Mouse (Mus musculus) forebrain, embryonic 12.5 days (tissue): ENCODE results near the gene Esyt2. TPM values are rescaled to one million over a fixed set of nuclear protein-coding genes. Genes with fewer than 3 reads are reported as not detected.
A peak's percentile ranks its signal among the peaks of the same experiment; 100 is the strongest.

Experiments
- ATAC-seq: fragments of 200-750 bp; cut with Nextera tagmentation; 2 replicates; pipeline ENCODE4 v1.8.0; 2017; ENCODE audit warnings: moderate TSS enrichment; ENCODE audit not compliant: low FRiP score
- H3K27ac ChIP-seq: fragments of 300-500 bp; sonication (generic); 2 replicates; pipeline ENCODE4 v1.5.1; 2016; ENCODE audit warnings: mild to moderate bottlenecking
- H3K27me3 ChIP-seq: fragments of 300-500 bp; sonication (generic); 2 replicates; pipeline ENCODE4 v1.6.1; 2016; ENCODE audit warnings: mild to moderate bottlenecking
- H3K36me3 ChIP-seq: fragments of 300-500 bp; sonication (generic); replicated peaks from 2 replicates; pipeline ENCODE4 v1.6.1; 2016; ENCODE audit warnings: mild to moderate bottlenecking
- H3K4me1 ChIP-seq: fragments of 300-500 bp; sonication (generic); 2 replicates; pipeline ENCODE4 v1.6.1; 2016
- H3K4me2 ChIP-seq: fragments of 300-500 bp; sonication (generic); 2 replicates; pipeline ENCODE4 v1.6.1; 2016; ENCODE audit warnings: mild to moderate bottlenecking, moderate library complexity
- H3K4me3 ChIP-seq: fragments of 300-500 bp; sonication (generic); replicated peaks from 2 replicates; pipeline ENCODE4 v1.5.1; 2016; ENCODE audit warnings: mild to moderate bottlenecking
- H3K9ac ChIP-seq: fragments of 300-500 bp; sonication (generic); 2 replicates; pipeline ENCODE4 v1.6.1; 2016; ENCODE audit warnings: mild to moderate bottlenecking
- H3K9me3 ChIP-seq: fragments of 300-500 bp; sonication (generic); 2 replicates; pipeline ENCODE4 v1.6.1; 2016
- WGBS: fragments of 180-500 bp; shearing (Covaris S2); methylation state at CpG from one replicate; pipeline ENCODE4 v1.1.7; 2016; 5-methylcytosine and 5-hydroxymethylcytosine counted together
- polyA plus RNA-seq: library from polyadenylated mRNA; unstranded; fragments of >200 nt; fragmentation: Nextera tagmentation; extraction: Ambion mirVana; gene quantifications from 2 replicates; pipeline ENCODE4 v1.2.1, GENCODE M21; 2016

Gene Esyt2
- polyA plus RNA-seq, 1 experiment from 2014 or later = 17.2 TPM

DNA sequence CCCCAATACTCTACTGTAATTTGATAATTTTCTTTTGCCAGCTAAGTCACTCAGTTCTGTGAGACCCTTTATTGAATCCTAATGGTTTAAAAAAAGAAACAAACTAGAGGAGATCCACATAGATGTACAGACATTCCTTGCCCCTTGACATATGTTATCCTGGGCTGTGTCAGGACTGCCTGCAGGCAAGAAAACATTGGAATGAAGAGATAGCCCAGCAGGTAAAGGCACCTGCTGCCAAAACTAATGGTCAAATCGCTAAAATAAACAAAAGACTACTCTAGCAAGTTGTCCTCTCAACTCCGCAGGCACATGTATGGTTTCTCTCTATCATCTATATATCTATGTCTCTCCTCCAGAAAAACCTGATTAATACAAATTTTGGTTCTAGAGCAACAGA is 102.1 kb downstream of the Esyt2 start:
- ATAC-seq = no peak
- no peak overlapping the region for H3K4me2 ChIP-seq
- no peaks in the 10 kb centered on the region for H3K9me3 ChIP-seq
- WGBS = 87% methylated on average over 2 of the region's 2 CpGs
- H3K9ac ChIP-seq = no peak overlapping the region
- no peak overlapping the region for H3K4me3 ChIP-seq
- no peak overlapping the region for H3K27ac ChIP-seq
- H3K36me3 ChIP-seq = no peaks in the 10 kb centered on the region
- H3K4me1 ChIP-seq = no peaks in the 10 kb centered on the region
- H3K27me3 ChIP-seq = no peaks in the 10 kb centered on the region

- Histone ChIP-seq H3K27me3 (no peaks in the 10 kb centered on the region), H3K4me1 (no peaks in the 10 kb centered on the region), H3K36me3 (no peaks in the 10 kb centered on the region), H3K27ac (no peak overlapping the region), H3K4me2 (no peak overlapping the region), H3K9ac (no peak overlapping the region), H3K9me3 (no peaks in the 10 kb centered on the region), H3K4me3 (no peak overlapping the region)
- no peak for ATAC-seq
These were observed 103.0 kb downstream of the Esyt2 start for GRCm38 (mm10) chr12:116383995-116384394.

GRCm38 (mm10) chr12:116386802-116387201 is 105.8 kb downstream of the Esyt2 start:
- Histone ChIP-seq H3K4me3 (no peak overlapping the region), H3K9me3 (no peaks in the 10 kb centered on the region), H3K27me3 (no peaks in the 10 kb centered on the region), H3K27ac (no peak overlapping the region), H3K4me1 (no peaks in the 10 kb centered on the region), H3K36me3 (no peaks in the 10 kb centered on the region), H3K4me2 (no peak overlapping the region), H3K9ac (no peak overlapping the region)
- ATAC-seq = no peak
- 85% methylated on average over 1 of the region's 1 CpGs for WGBS

- H3K9ac ChIP-seq = no peak overlapping the region
- H3K27me3 ChIP-seq = no peaks in the 10 kb centered on the region
- no peak for ATAC-seq
- H3K36me3 ChIP-seq = no peaks in the 10 kb centered on the region
- H3K9me3 ChIP-seq = no peaks in the 10 kb centered on the region
- H3K27ac ChIP-seq = no peak overlapping the region
- H3K4me2 ChIP-seq = no peak overlapping the region
- H3K4me1 ChIP-seq = no peaks in the 10 kb centered on the region
- no peak overlapping the region for H3K4me3 ChIP-seq
- WGBS = 47% methylated on average over 1 of the region's 1 CpGs
These were observed 108.9 kb downstream of the Esyt2 start for GRCm38 (mm10) chr12:116389868-116390267.

DNA sequence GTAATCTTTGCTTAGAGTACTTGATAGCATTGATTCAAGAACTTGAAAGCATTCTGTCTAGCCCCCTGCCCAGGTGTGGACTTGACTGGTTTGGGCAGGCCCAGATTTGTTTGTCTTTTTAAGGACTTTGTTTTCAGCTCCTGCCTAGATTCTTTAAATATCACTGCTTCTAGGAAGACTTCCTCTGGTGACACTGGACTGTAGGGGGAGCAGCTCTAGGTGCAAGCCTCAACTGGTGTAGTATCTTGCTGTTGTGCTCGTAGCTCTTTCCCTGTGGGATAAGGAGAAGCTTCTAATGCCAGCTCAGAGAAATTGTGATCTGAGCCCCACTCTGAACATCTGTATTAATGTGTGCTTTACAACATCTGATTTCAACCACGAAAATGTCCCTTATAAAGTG is 113.3 kb downstream of the Esyt2 start:
- H3K4me3 ChIP-seq = no peak overlapping the region
- H3K36me3 ChIP-seq = 0 out of 2 replicates have a peak, but pooled peaks cover 2% of the 10 kb centered on the region
- WGBS = 73% methylated on average over 2 of the region's 2 CpGs
- no peak overlapping the region for H3K27ac ChIP-seq
- H3K27me3 ChIP-seq = no peaks in the 10 kb centered on the region
- H3K9me3 ChIP-seq = no peaks in the 10 kb centered on the region
- no peak overlapping the region for H3K9ac ChIP-seq
- no peak overlapping the region for H3K4me2 ChIP-seq
- H3K4me1 ChIP-seq = no peaks in the 10 kb centered on the region
- no peak for ATAC-seq

- Histone ChIP-seq H3K27me3 (no peaks in the 10 kb centered on the region), H3K4me3 (no peak overlapping the region), H3K27ac (no peak overlapping the region), H3K4me2 (no peak overlapping the region), H3K9ac (no peak overlapping the region), H3K4me1 (no peaks in the 10 kb centered on the region), H3K36me3 (0 out of 2 replicates have a peak, but pooled peaks cover 8% of the 10 kb centered on the region), H3K9me3 (no peaks in the 10 kb centered on the region)
- WGBS = 90% methylated on average over 2 of the region's 2 CpGs
- ATAC-seq = no peak
These were observed 114.3 kb downstream of the Esyt2 start for GRCm38 (mm10) chr12:116395312-116395711.

DNA sequence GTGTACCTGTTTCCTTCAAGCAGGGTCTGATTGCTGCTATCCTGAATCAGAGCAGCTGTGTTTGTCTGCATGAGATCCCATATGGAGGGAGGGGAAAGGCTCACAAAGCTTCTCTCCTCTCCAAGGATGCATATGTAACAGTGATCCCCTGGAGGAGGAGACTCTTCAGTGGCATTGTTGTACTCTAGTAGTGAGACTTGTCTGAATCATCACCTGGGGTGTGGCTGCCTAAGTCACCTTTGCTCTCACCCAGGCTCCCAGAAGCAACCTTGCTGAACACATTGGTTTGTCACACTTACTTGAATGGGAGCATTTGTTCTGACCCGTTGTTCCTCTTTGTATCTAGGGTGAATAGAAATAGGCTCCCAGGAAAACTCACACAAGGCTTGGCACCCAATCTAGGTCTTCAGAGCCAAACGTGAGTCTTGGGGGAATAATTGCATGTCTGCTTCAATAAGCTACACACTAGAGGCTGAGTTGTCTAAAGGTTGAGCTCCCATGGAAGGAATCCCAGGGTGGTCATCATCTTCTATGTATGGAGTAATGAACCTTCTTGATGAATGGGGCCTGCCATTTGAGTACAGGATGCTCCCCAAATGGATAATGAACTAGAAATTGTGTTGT is 115.2 kb downstream of the Esyt2 start:
- no peak overlapping the region for H3K4me2 ChIP-seq
- 0 out of 2 replicates have a peak, but pooled peaks cover 8% of the 10 kb centered on the region for H3K36me3 ChIP-seq
- no peaks in the 10 kb centered on the region for H3K27me3 ChIP-seq
- ATAC-seq = no peak
- no peaks in the 10 kb centered on the region for H3K4me1 ChIP-seq
- WGBS = 84% methylated on average over 2 of the region's 2 CpGs
- no peak overlapping the region for H3K27ac ChIP-seq
- H3K4me3 ChIP-seq = no peak overlapping the region
- no peak overlapping the region for H3K9ac ChIP-seq
- H3K9me3 ChIP-seq = 0 out of 2 replicates have a peak, but pooled peaks cover 6% of the 10 kb centered on the region

- Histone ChIP-seq H3K4me3 (peak overlapping the region; percentile 70; the same call in 1 of the 2 replicates), H3K27me3 (no peaks in the 10 kb centered on the region), H3K9ac (no peak overlapping the region), H3K4me2 (peak overlapping the region; percentile 79), H3K9me3 (peaks cover 41% of the 10 kb centered on the region), H3K27ac (no peak overlapping the region), H3K4me1 (peaks cover 20% of the 10 kb centered on the region), H3K36me3 (peaks cover 54% of the 10 kb centered on the region)
- ATAC-seq = no peak; the same call in 1 of the 2 replicates
- 97% methylated on average over 18 of the region's 18 CpGs for WGBS
These were observed 123.2 kb downstream of the Esyt2 start for GRCm38 (mm10) chr12:116404012-116404679.

- Histone ChIP-seq H3K4me3 (peak within 1 kb of the TSS; percentile 70), H3K4me1 (peaks cover 20% of the 10 kb centered on the region), H3K27me3 (no peaks in the 10 kb centered on the region), H3K9ac (peak within 1 kb of the TSS; percentile 83), H3K27ac (0 out of 2 replicates have a peak within 1 kb of the TSS, but pooled peaks have one; percentile 2), H3K4me2 (peak within 1 kb of the TSS; percentile 79), H3K36me3 (peaks cover 56% of the 10 kb centered on the region), H3K9me3 (peaks cover 41% of the 10 kb centered on the region)
- under 1% methylated on average over 72 of the region's 72 CpGs for WGBS
- peak; percentile 99 for ATAC-seq
These were observed 124.2 kb downstream of the Esyt2 start, which contains the start of gene Ncapg2 for GRCm38 (mm10) chr12:116405045-116405835. TSS of gene Ncapg2 (plus strand) at chr12:116405402.

DNA sequence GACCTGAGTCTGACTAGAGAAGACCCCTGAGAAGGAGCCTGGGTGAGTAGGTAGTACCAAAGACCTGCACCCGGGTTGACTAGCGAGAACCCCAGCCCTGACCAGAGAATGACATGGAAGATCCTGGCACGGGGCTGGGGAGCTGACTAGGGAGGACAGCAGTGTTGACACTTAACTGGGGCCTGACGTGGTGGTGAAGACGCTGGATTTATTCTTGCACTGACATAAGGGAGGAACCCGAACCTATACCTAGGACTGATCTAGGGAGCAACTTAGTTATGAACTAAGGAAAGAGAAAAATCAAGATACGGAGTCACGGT is 124.8 kb downstream of the Esyt2 start:
- Histone ChIP-seq H3K27me3 (no peaks in the 10 kb centered on the region), H3K27ac (no peak overlapping the region), H3K9me3 (peaks cover 37% of the 10 kb centered on the region), H3K36me3 (peaks cover 59% of the 10 kb centered on the region), H3K4me3 (peak overlapping the region; percentile 70), H3K4me2 (peak overlapping the region; percentile 79), H3K9ac (peak overlapping the region; percentile 83), H3K4me1 (peaks cover 20% of the 10 kb centered on the region)
- ATAC-seq = no peak
- WGBS = 14% methylated on average over 8 of the region's 8 CpGs

DNA sequence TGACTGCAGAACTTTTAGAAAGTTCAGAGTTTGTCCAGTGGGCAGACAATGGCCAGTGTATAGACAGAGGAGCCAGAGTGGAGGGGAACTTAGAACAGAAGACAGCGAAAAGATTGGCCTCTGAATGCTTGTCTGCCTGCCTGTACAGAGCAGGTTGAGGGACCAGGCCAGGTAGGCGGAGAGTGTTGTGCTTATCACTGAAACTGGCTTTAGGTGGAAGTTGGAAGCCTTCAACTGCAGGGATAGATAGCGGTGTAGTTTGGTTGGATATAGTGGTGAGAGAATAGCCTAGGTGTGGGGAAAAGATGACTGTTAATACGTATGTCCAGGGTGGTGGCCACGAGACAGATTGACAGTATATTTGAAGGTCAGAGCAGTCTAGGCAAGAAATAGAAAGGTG is 126.9 kb downstream of the Esyt2 start:
- H3K27ac ChIP-seq = no peak overlapping the region
- no peak for ATAC-seq
- peaks cover 17% of the 10 kb centered on the region for H3K9me3 ChIP-seq
- WGBS = 94% methylated on average over 5 of the region's 5 CpGs
- H3K4me3 ChIP-seq = no peak overlapping the region
- no peak overlapping the region for H3K9ac ChIP-seq
- H3K4me2 ChIP-seq = no peak overlapping the region
- H3K27me3 ChIP-seq = no peaks in the 10 kb centered on the region
- H3K36me3 ChIP-seq = peaks cover 57% of the 10 kb centered on the region
- peaks cover 20% of the 10 kb centered on the region for H3K4me1 ChIP-seq

DNA sequence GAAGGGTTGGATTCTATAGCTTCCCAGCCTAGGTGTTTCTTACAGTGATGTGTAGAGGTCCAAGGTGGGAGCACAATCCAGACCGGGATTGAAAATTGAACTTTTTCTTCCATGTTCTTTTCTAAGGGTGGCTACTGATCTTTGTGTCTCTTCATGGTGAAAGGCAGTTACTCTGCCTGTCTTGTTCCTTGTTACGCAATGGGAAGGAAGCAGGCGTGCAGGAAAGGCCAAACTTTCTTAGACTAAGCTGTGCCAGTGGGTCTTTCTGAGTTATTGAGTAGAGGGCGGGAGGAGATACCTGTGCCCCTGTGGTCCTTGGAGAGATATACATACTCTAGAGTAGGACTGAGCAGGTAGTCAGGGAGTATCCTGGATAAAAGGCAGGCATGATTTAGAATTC is 133.9 kb downstream of the Esyt2 start:
- ATAC-seq = no peak
- H3K36me3 ChIP-seq = peaks cover 59% of the 10 kb centered on the region
- no peaks in the 10 kb centered on the region for H3K27me3 ChIP-seq
- H3K4me1 ChIP-seq = no peaks in the 10 kb centered on the region
- 94% methylated on average over 4 of the region's 4 CpGs for WGBS
- H3K27ac ChIP-seq = no peak overlapping the region
- no peak overlapping the region for H3K4me2 ChIP-seq
- H3K9ac ChIP-seq = no peak overlapping the region
- H3K9me3 ChIP-seq = no peaks in the 10 kb centered on the region
- H3K4me3 ChIP-seq = no peak overlapping the region
